Mouse (Mus musculus): ENCODE data around the gene Cabp4. TPM values are rescaled to one million over a fixed set of nuclear protein-coding genes. Genes with fewer than 3 reads are reported as not detected.

Gene Cabp4
- polyA plus RNA-seq, 1 experiment: 0.16 TPM

DNA sequence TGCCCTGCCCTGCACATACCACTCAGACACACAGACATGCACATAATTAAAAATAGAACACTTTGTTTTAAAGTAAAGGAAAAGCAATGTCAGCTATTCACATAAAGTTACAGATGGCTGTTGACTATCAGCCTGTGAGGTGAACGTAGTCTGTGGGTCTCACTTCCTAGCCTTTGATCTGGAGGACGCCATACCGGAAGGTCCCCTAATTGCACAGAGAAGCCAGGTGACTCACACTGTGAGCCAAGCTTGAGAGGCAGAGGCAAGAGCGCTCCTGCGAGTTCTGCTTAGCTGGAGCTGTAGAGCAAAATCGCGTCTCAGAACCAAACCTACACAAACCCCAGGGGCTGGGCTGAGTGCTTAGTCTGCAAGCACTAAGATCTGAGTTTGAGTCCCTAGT is 50.1 kb downstream of the Cabp4 start:
- no peak overlapping the region for H3K4me3 ChIP-seq (ENCODE audit: control insufficient read depth, low read depth, low read length)
- no peaks in the 10 kb centered on the region for H3K36me3 ChIP-seq (ENCODE audit: control insufficient read depth, insufficient read depth, low read length)
- no peak for TF ChIP-seq CTCF (IDR thresholded peaks at IDR 0.05; ENCODE audit: control insufficient read depth, insufficient read depth, insufficient replicate concordance, low read depth, low read length)
- no peak for TF ChIP-seq POLR2A (IDR thresholded peaks at IDR 0.05; ENCODE audit: control insufficient read depth, low read depth, low read length)
- no peaks in the 10 kb centered on the region for H3K27me3 ChIP-seq (ENCODE audit: control insufficient read depth, insufficient read depth, low read length)
- H3K4me1 ChIP-seq (ENCODE audit: control insufficient read depth, insufficient read depth, low read length): peaks cover 17% of the 10 kb centered on the region
- no peak overlapping the region for H3K27ac ChIP-seq (ENCODE audit: control insufficient read depth, insufficient read depth, low read depth, low read length)

DNA sequence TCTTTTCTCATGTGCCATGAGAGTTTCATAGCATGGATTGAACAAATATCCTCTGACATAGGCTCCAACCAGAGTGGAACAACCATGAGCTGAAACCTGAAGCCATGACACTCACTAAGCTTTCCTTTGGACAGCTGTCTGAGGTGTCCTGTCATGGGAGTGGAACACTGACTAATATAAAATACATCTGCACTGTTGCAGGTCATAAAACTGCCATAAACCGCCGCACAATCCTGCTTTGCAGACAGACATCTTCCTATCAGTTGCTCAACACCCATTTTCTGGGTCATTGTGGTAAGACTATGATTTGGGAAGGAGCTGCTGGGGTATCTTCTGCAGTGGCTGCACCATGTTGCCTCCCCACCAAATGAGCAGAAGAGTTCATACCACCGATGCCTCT is 51.1 kb downstream of the Cabp4 start:
- TF ChIP-seq CTCF (IDR thresholded peaks at IDR 0.05; ENCODE audit: control insufficient read depth, insufficient read depth, insufficient replicate concordance, low read depth, low read length) (no peak), POLR2A (IDR thresholded peaks at IDR 0.05; ENCODE audit: control insufficient read depth, low read depth, low read length) (no peak)
- no peaks in the 10 kb centered on the region for H3K36me3 ChIP-seq (ENCODE audit: control insufficient read depth, insufficient read depth, low read length)
- H3K4me1 ChIP-seq (ENCODE audit: control insufficient read depth, insufficient read depth, low read length): peaks cover 8% of the 10 kb centered on the region
- no peaks in the 10 kb centered on the region for H3K27me3 ChIP-seq (ENCODE audit: control insufficient read depth, insufficient read depth, low read length)
- no peak overlapping the region for H3K27ac ChIP-seq (ENCODE audit: control insufficient read depth, insufficient read depth, low read depth, low read length)
- H3K4me3 ChIP-seq (ENCODE audit: control insufficient read depth, low read depth, low read length): no peak overlapping the region

DNA sequence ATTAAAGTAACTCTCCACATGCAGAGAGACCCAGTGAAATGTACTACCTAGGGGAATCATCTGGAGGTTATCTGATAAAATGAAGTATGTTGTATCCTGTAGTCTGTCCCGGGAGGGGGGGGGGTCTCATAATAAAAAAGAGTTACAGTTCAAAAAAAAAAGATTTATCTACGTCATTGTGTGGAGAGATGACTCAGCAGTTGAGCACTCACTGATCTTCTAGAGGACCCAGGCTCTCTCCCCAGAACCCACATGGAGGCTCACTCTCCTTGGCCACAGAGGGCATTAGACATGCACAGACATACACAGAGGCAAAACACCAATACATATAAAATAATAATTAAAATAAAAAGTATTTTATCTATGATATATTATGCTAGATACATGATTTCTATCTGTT is 52.5 kb downstream of the Cabp4 start:
- no peak overlapping the region for H3K4me3 ChIP-seq (ENCODE audit: control insufficient read depth, low read depth, low read length)
- H3K36me3 ChIP-seq (ENCODE audit: control insufficient read depth, insufficient read depth, low read length): no peaks in the 10 kb centered on the region
- no peak for TF ChIP-seq CTCF (IDR thresholded peaks at IDR 0.05; ENCODE audit: control insufficient read depth, insufficient read depth, insufficient replicate concordance, low read depth, low read length)
- TF ChIP-seq POLR2A (IDR thresholded peaks at IDR 0.05; ENCODE audit: control insufficient read depth, low read depth, low read length): no peak
- no peak overlapping the region for H3K27ac ChIP-seq (ENCODE audit: control insufficient read depth, insufficient read depth, low read depth, low read length)
- H3K27me3 ChIP-seq (ENCODE audit: control insufficient read depth, insufficient read depth, low read length): no peaks in the 10 kb centered on the region
- peaks cover 1% of the 10 kb centered on the region; the same call in 1 of the 2 replicates for H3K4me1 ChIP-seq (ENCODE audit: control insufficient read depth, insufficient read depth, low read length)

DNA sequence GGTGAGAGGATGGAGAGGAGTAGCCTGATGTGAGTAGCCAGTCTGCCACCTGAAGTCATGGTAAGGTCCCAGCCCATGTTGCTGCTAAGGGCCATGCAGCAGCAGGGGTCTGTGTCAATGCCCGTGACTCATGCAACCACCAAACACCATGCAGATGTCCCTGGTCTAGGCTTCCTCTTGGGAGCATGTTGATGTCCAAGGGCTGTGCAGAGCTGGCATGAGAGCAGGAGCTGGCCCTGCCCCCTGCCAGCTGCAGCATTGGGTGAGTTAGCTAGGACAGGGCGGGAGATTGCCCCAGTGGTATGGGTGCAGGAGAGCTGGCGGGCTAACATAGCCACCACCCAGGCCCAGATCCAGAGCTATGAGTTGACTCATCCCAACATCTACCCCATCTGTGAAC is 53.4 kb downstream of the Cabp4 start:
- Histone ChIP-seq H3K27me3 (ENCODE audit: control insufficient read depth, insufficient read depth, low read length) (no peaks in the 10 kb centered on the region), H3K36me3 (ENCODE audit: control insufficient read depth, insufficient read depth, low read length) (no peaks in the 10 kb centered on the region), H3K27ac (ENCODE audit: control insufficient read depth, insufficient read depth, low read depth, low read length) (no peak overlapping the region), H3K4me1 (ENCODE audit: control insufficient read depth, insufficient read depth, low read length) (no peaks in the 10 kb centered on the region), H3K4me3 (ENCODE audit: control insufficient read depth, low read depth, low read length) (no peak overlapping the region)
- TF ChIP-seq CTCF (IDR thresholded peaks at IDR 0.05; ENCODE audit: control insufficient read depth, insufficient read depth, insufficient replicate concordance, low read depth, low read length) (no peak), POLR2A (IDR thresholded peaks at IDR 0.05; ENCODE audit: control insufficient read depth, low read depth, low read length) (no peak)

DNA sequence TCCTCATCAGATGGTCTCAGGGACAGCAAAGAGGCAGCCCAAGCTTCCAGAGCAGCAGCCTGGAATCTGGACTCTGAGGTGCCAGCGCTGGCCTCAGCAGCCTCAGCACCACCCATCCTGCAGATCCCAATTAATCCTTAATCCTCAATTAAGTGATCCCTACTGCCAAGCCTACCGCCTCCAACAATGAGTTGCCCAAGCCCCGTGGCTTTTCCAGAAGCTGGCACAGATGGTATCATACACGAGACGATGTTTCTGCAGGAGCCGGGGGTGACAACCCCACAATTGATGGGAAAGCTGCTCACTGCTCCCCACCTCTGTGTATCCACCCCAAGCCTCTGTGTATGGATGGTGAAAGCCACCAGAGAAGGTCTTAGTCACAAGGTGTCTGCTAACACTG is 54.7 kb downstream of the Cabp4 start:
- no peak overlapping the region for H3K27ac ChIP-seq (ENCODE audit: control insufficient read depth, insufficient read depth, low read depth, low read length)
- H3K4me3 ChIP-seq (ENCODE audit: control insufficient read depth, low read depth, low read length): no peak overlapping the region
- H3K36me3 ChIP-seq (ENCODE audit: control insufficient read depth, insufficient read depth, low read length): no peaks in the 10 kb centered on the region
- TF ChIP-seq POLR2A (IDR thresholded peaks at IDR 0.05; ENCODE audit: control insufficient read depth, low read depth, low read length) (no peak), CTCF (IDR thresholded peaks at IDR 0.05; ENCODE audit: control insufficient read depth, insufficient read depth, insufficient replicate concordance, low read depth, low read length) (no peak)
- H3K27me3 ChIP-seq (ENCODE audit: control insufficient read depth, insufficient read depth, low read length): no peaks in the 10 kb centered on the region
- H3K4me1 ChIP-seq (ENCODE audit: control insufficient read depth, insufficient read depth, low read length): no peaks in the 10 kb centered on the region

DNA sequence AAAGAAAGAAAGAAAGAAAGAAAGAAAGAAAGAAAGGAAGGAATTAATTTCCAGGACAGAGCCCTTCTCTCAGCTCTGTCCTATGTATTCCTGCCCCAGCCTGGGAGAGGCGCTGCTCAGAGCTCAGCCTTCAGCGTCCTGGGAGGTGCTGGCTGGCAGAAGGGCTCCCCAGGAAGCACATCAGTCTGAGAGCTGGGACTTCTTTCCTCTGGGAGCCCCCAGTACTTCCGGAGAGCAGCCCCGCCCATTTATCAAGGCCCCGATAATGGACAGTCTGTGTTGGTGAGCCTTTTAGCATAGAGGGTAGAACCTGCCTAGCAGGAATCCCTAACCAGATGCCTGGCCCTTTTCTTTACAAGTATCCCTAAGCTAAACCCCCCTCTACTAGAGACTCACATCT is 55.7 kb downstream of the Cabp4 start:
- Histone ChIP-seq H3K4me3 (ENCODE audit: control insufficient read depth, low read depth, low read length) (no peak overlapping the region), H3K4me1 (ENCODE audit: control insufficient read depth, insufficient read depth, low read length) (no peaks in the 10 kb centered on the region), H3K27ac (ENCODE audit: control insufficient read depth, insufficient read depth, low read depth, low read length) (no peak overlapping the region), H3K36me3 (ENCODE audit: control insufficient read depth, insufficient read depth, low read length) (no peaks in the 10 kb centered on the region), H3K27me3 (ENCODE audit: control insufficient read depth, insufficient read depth, low read length) (no peaks in the 10 kb centered on the region)
- no peak for TF ChIP-seq CTCF (IDR thresholded peaks at IDR 0.05; ENCODE audit: control insufficient read depth, insufficient read depth, insufficient replicate concordance, low read depth, low read length)
- TF ChIP-seq POLR2A (IDR thresholded peaks at IDR 0.05; ENCODE audit: control insufficient read depth, low read depth, low read length): no peak

DNA sequence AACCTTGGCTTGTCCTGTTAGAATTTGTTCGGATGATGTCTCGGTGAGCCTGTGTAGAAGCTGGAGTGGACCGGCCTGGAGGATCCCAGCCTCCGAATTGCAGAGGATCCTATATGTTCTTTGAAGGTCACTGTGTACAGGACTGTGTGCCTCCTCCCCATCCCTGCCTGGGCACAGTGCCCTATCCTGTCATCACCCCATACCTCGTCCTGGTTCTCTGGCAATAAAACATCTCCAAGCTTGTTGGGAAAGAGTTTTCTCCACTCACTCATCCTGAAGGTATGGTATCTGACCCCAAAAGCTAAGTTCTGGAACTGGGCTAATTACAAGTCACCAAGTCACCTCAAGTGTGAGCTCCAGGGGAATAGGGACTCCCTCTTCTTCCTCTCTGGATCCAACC is 56.7 kb downstream of the Cabp4 start:
- H3K4me1 ChIP-seq (ENCODE audit: control insufficient read depth, insufficient read depth, low read length): no peaks in the 10 kb centered on the region
- H3K36me3 ChIP-seq (ENCODE audit: control insufficient read depth, insufficient read depth, low read length): no peaks in the 10 kb centered on the region
- H3K27ac ChIP-seq (ENCODE audit: control insufficient read depth, insufficient read depth, low read depth, low read length): no peak overlapping the region
- no peak overlapping the region for H3K4me3 ChIP-seq (ENCODE audit: control insufficient read depth, low read depth, low read length)
- no peaks in the 10 kb centered on the region for H3K27me3 ChIP-seq (ENCODE audit: control insufficient read depth, insufficient read depth, low read length)
- no peak for TF ChIP-seq POLR2A (IDR thresholded peaks at IDR 0.05; ENCODE audit: control insufficient read depth, low read depth, low read length)
- no peak for TF ChIP-seq CTCF (IDR thresholded peaks at IDR 0.05; ENCODE audit: control insufficient read depth, insufficient read depth, insufficient replicate concordance, low read depth, low read length)

DNA sequence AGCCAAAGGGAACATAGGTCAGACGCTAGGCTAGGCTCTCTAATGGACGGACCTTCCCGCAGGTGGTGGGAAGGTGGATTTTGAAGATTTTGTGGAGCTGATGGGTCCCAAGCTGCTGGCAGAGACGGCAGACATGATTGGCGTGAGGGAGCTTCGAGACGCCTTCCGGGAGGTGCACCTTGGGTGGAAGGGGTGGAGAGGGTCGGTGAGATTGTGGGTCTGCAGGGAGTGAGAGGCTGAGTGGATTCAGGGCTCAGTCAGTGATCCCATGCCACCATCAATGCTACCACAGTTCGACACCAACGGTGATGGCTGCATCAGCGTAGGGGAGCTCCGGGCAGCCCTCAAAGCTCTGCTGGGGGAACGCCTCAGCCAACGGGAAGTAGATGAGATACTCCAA is 57.7 kb downstream of the Cabp4 start:
- Histone ChIP-seq H3K4me1 (ENCODE audit: control insufficient read depth, insufficient read depth, low read length) (no peaks in the 10 kb centered on the region), H3K27me3 (ENCODE audit: control insufficient read depth, insufficient read depth, low read length) (no peaks in the 10 kb centered on the region), H3K27ac (ENCODE audit: control insufficient read depth, insufficient read depth, low read depth, low read length) (no peak overlapping the region), H3K4me3 (ENCODE audit: control insufficient read depth, low read depth, low read length) (no peak overlapping the region), H3K36me3 (ENCODE audit: control insufficient read depth, insufficient read depth, low read length) (no peaks in the 10 kb centered on the region)
- TF ChIP-seq CTCF (IDR thresholded peaks at IDR 0.05; ENCODE audit: control insufficient read depth, insufficient read depth, insufficient replicate concordance, low read depth, low read length) (no peak), POLR2A (IDR thresholded peaks at IDR 0.05; ENCODE audit: control insufficient read depth, low read depth, low read length) (no peak)

Other genes with a start within 250 kb of the Cabp4 start
- gene Tcirg1, start 236.9 kb downstream of the Cabp4 start, polyA plus RNA-seq (2012; rRNA removed): 11.2 and 11.4 TPM in 2 replicates
- 69.9 and 91.3 TPM in 2 replicates for gene Ndufs8, start 231.3 kb downstream of the Cabp4 start, polyA plus RNA-seq (2012; rRNA removed)
- gene Aldh3b1, start 214.2 kb downstream of the Cabp4 start, polyA plus RNA-seq (2012; rRNA removed): 48.2 and 52.4 TPM in 2 replicates
- 6.6 and 8.0 TPM in 2 replicates for gene Unc93b1, start 208.8 kb downstream of the Cabp4 start, polyA plus RNA-seq (2012; rRNA removed)
- gene Aldh3b3, start 185.4 kb downstream of the Cabp4 start, polyA plus RNA-seq (2012; rRNA removed): 2.9 and 3.2 TPM in 2 replicates
- gene Aldh3b2, start 171.7 kb downstream of the Cabp4 start, polyA plus RNA-seq (2012; rRNA removed): 48.5 and 48.6 TPM in 2 replicates
- 14.7 and 14.9 TPM in 2 replicates for gene Acy3, start 157.5 kb downstream of the Cabp4 start, polyA plus RNA-seq (2012; rRNA removed)
- 0.41 and 0.56 TPM in 2 replicates for gene Tbx10, start 151.3 kb downstream of the Cabp4 start, polyA plus RNA-seq (2012; rRNA removed)
- gene Nudt8, start 143.5 kb downstream of the Cabp4 start, polyA plus RNA-seq (2012; rRNA removed): 0.99 and 2.4 TPM in 2 replicates
- 0.48 TPM in 2 replicates for gene Gm49405, start 143.4 kb downstream of the Cabp4 start, polyA plus RNA-seq (2012; rRNA removed)
- 1.3 and 2.0 TPM in 2 replicates for gene Doc2g, start 140.7 kb downstream of the Cabp4 start, polyA plus RNA-seq (2012; rRNA removed)
- 145 and 173 TPM in 2 replicates for gene Ndufv1, start 131.2 kb downstream of the Cabp4 start, polyA plus RNA-seq (2012; rRNA removed)
- gene Gstp1, start 106.0 kb downstream of the Cabp4 start, polyA plus RNA-seq (2012; rRNA removed): 88.6 and 94.9 TPM in 2 replicates
- gene Gstp2, start 98.0 kb downstream of the Cabp4 start, polyA plus RNA-seq (2012; rRNA removed): 1.5 TPM in 2 replicates
- gene Gstp3, start 84.5 kb downstream of the Cabp4 start, polyA plus RNA-seq (2012; rRNA removed): not detected in 2 replicates
- gene Cabp2, start 62.5 kb downstream of the Cabp4 start, polyA plus RNA-seq (2012; rRNA removed): not detected in 2 replicates
- gene Cdk2ap2, start 46.9 kb downstream of the Cabp4 start, polyA plus RNA-seq (2012; rRNA removed): 31.5 and 31.7 TPM in 2 replicates
- gene Pitpnm1, start 44.0 kb downstream of the Cabp4 start, polyA plus RNA-seq (2012; rRNA removed): 31.9 and 42.8 TPM in 2 replicates
- gene Aip, start 18.2 kb downstream of the Cabp4 start, polyA plus RNA-seq (2012; rRNA removed): 21.0 and 23.5 TPM in 2 replicates
- 0.02 TPM in 1 of 2 replicates, not detected in the other for gene Gpr152, start 4.2 kb downstream of the Cabp4 start, polyA plus RNA-seq (2012; rRNA removed)
- 87.3 and 97.2 TPM in 2 replicates for gene Coro1b, start 4.6 kb upstream of the Cabp4 start, polyA plus RNA-seq (2012; rRNA removed)
- gene Ptprcap, start 9.6 kb upstream of the Cabp4 start, polyA plus RNA-seq (2012; rRNA removed): 0.65 and 1.0 TPM in 2 replicates
- gene Rps6kb2, start 19.3 kb upstream of the Cabp4 start, polyA plus RNA-seq (2012; rRNA removed): 10.9 and 11.1 TPM in 2 replicates
- 2.5 and 2.7 TPM in 2 replicates for gene Carns1, start 31.4 kb upstream of the Cabp4 start, polyA plus RNA-seq (2012; rRNA removed)
- 0.98 and 1.3 TPM in 2 replicates for gene Tbc1d10c, start 47.3 kb upstream of the Cabp4 start, polyA plus RNA-seq (2012; rRNA removed)
- 48.8 and 49.8 TPM in 2 replicates for gene Ppp1ca, start 48.0 kb upstream of the Cabp4 start, polyA plus RNA-seq (2012; rRNA removed)
- gene Rad9a, start 57.6 kb upstream of the Cabp4 start, polyA plus RNA-seq (2012; rRNA removed): 9.0 and 9.2 TPM in 2 replicates
- gene Clcf1, start 70.2 kb upstream of the Cabp4 start, polyA plus RNA-seq (2012; rRNA removed): 2.0 and 3.1 TPM in 2 replicates
- 1.2 and 3.0 TPM in 2 replicates for gene AC109138.7, start 70.3 kb upstream of the Cabp4 start, polyA plus RNA-seq (2012; rRNA removed)
- gene Pold4, start 87.9 kb upstream of the Cabp4 start, polyA plus RNA-seq (2012; rRNA removed): 16.3 and 19.4 TPM in 2 replicates
- gene Ssh3, start 125.1 kb upstream of the Cabp4 start, polyA plus RNA-seq (2012; rRNA removed): 6.3 and 7.1 TPM in 2 replicates
- 4.3 and 6.1 TPM in 2 replicates for gene Ankrd13d, start 139.1 kb upstream of the Cabp4 start, polyA plus RNA-seq (2012; rRNA removed)
- gene Grk2, start 162.2 kb upstream of the Cabp4 start, polyA plus RNA-seq (2012; rRNA removed): 10.7 and 12.0 TPM in 2 replicates

Data from testis, adult 2 months (tissue).